Mouse (Mus musculus) kidney, adult 2 months (tissue): ENCODE measurements around the gene Slc35a5. TPM values are rescaled to one million over a fixed set of nuclear protein-coding genes. Genes with fewer than 3 reads are reported as not detected.

Experiments
- DNase-seq: peaks from one replicate; pipeline ENCODE4 v3.0.0; 2021
- H3K27ac ChIP-seq: fragments of 200-500 bp; 2 replicates; pipeline ENCODE4 v1.5.1; 2012; ENCODE audit warnings: low read depth, low read length, control low read depth, inconsistent platforms; ENCODE audit not compliant: insufficient read depth
- H3K27me3 ChIP-seq: fragments of 200-500 bp; replicated peaks from 2 replicates; pipeline ENCODE4 v1.6.1; 2012; ENCODE audit warnings: mild to moderate bottlenecking, moderate library complexity, low read length, inconsistent platforms; ENCODE audit not compliant: control insufficient read depth, insufficient read depth
- H3K36me3 ChIP-seq: fragments of 200-500 bp; 2 replicates; pipeline ENCODE4 v1.6.1; 2012; ENCODE audit warnings: mild to moderate bottlenecking, moderate library complexity, low read length, inconsistent platforms; ENCODE audit not compliant: control insufficient read depth, insufficient read depth
- H3K4me1 ChIP-seq: fragments of 200-500 bp; 2 replicates; pipeline ENCODE4 v1.6.1; 2011; ENCODE audit warnings: low read length; ENCODE audit not compliant: control insufficient read depth, insufficient read depth
- H3K4me3 ChIP-seq: fragments of 200-500 bp; 2 replicates; pipeline ENCODE4 v1.5.1; 2011; ENCODE audit warnings: mild to moderate bottlenecking, low read depth, low read length, control low read depth; ENCODE audit not compliant: insufficient read depth
- CTCF ChIP-seq: fragments of 200-500 bp; conservative IDR thresholded peaks from 2 replicates; pipeline ENCODE4 v1.5.1; 2011; ENCODE audit warnings: low read depth, mild to moderate bottlenecking, control low read depth, low read length, moderate library complexity, mixed read lengths; ENCODE audit not compliant: insufficient read depth, insufficient read length
- POLR2A ChIP-seq: fragments of 200-500 bp; IDR thresholded peaks from one replicate; pipeline ENCODE4 v1.6.1; 2011; ENCODE audit warnings: low read depth, low read length, control low read depth
- WGBS: fragments of 180-500 bp; shearing (Covaris S2); methylation state at CpG from one replicate; pipeline ENCODE4 v1.1.7; 2018; 5-methylcytosine and 5-hydroxymethylcytosine counted together
- polyA plus RNA-seq: library from polyadenylated mRNA; depleted of rRNA; stranded (reverse); fragments of >200 nt; gene quantifications from 2 replicates; pipeline ENCODE4 v1.2.3, GENCODE M21; 2012

Gene Slc35a5
- polyA plus RNA-seq, 1 experiment = 24.9 TPM

DNA sequence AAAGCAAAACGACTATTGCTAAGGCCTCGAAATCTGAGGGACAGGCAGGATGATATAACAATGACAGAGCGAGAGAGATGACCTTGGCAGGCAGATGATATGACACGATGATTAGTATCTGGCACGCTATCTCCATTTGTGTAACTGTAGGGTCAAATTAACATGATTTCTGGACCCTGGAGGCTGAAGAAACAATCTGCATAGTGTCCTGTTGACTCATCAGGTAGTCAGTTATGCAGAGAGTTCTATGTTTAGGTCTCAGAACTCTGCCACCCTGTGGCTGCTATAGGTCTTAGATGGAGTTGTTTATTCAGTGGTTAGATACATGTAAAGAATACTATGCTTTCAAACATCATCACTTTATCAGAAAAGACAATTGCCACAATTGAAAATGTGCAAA lies 16.8 kb downstream of the Slc35a5 start:
- DNase-seq = no peak
- H3K27ac ChIP-seq = no peak overlapping the region

GRCm38 (mm10) chr16:45127936-45128710 lies 30.4 kb downstream of the Slc35a5 start:
- Histone ChIP-seq H3K4me1 (no peaks in the 10 kb centered on the region), H3K27ac (no peak overlapping the region), H3K36me3 (no peaks in the 10 kb centered on the region), H3K4me3 (no peak overlapping the region), H3K27me3 (no peaks in the 10 kb centered on the region)
- TF ChIP-seq POLR2A = no peak
- WGBS = 95% methylated on average over 2 of the region's 2 CpGs
- no peak for DNase-seq

More for the DNA sequence above, 16.8 kb downstream of the Slc35a5 start:
- no peaks in the 10 kb centered on the region for H3K4me1 ChIP-seq
- WGBS = 94% methylated on average over 5 of the region's 5 CpGs
- TF ChIP-seq CTCF (no peak), POLR2A (no peak)
- peaks cover 34% of the 10 kb centered on the region for H3K36me3 ChIP-seq
- H3K4me3 ChIP-seq = no peak overlapping the region
- no peaks in the 10 kb centered on the region for H3K27me3 ChIP-seq

DNA sequence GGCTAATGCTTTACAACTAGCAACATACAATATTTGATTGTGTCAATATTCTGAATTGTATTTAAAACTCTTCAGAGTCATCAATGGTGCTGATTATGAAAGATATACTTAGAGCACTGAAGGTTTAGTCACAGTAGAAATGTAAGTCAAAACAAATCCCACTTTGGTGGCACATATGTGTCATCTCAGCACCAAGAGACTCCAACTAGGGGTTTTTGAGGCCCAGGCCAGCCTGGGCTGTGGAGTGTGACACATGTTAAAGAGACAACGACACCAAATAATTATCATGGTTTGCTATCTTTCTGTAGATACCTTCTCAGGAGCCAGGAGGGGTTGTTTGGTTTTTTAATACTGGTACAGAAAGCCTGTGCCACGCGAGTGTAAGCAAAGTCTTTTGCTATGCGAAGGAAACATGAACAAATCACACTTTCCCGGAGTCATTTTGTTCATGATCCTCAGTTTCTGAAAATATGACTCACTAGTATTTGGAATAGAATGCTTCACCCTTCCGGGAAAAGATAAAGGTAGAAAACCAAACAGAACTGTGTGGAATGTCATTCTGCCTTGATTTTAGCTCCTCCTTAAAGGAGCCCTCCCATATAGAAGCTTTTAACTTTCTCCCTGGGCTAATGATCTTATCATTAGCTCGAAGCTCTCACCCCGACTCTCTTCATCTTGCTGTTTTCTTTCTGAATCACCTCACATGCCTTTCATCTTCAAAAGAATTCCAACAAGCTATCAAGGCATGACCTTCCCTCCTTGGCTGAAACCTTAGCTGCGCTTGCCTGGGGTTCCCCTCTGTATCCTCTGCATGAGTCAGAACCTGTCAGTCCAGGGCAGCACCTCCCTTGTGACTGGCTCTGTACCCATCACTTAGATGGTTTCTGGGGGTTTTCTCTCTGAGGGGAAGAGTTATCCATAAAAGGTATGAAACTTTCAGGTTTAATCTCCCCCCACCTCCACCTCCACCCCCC lies 34.0 kb downstream of the Slc35a5 start:
- Histone ChIP-seq H3K36me3 (no peaks in the 10 kb centered on the region), H3K27me3 (no peaks in the 10 kb centered on the region), H3K4me1 (no peaks in the 10 kb centered on the region; the same call in 1 of the 2 replicates), H3K4me3 (no peak overlapping the region), H3K27ac (no peak overlapping the region)
- TF ChIP-seq POLR2A = no peak
- TF ChIP-seq CTCF = no peak
- DNase-seq = no peak
- WGBS = 57% methylated on average over 9 of the region's 9 CpGs

DNA sequence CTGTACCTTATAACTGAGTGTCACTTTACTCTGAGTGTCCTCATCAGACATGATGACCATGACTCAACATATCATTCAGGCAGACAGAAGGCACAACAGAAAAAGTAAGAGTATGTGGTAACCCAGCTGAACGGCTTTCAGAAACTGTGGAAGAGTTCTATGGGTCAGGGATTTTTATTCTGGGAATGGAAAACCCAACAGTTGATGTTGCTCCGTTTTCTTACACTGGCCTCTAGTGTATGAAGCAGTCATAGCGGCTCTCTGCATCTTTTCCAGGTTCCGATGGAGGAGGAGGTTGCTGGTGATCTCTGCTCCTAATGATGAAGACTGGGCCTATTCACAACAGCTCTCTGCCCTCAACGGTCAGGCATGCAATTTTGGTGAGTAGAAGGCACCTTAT lies 35.9 kb downstream of the Slc35a5 start:
- Histone ChIP-seq H3K27me3 (no peaks in the 10 kb centered on the region), H3K4me1 (no peaks in the 10 kb centered on the region; the same call in 1 of the 2 replicates), H3K36me3 (no peaks in the 10 kb centered on the region), H3K27ac (no peak overlapping the region), H3K4me3 (no peak overlapping the region)
- 49% methylated on average over 5 of the region's 5 CpGs for WGBS
- DNase-seq = peak; percentile 29
- TF ChIP-seq POLR2A = no peak
- 0 out of 2 replicates have a peak, but pooled peaks have one; percentile 19 for TF ChIP-seq CTCF

DNA sequence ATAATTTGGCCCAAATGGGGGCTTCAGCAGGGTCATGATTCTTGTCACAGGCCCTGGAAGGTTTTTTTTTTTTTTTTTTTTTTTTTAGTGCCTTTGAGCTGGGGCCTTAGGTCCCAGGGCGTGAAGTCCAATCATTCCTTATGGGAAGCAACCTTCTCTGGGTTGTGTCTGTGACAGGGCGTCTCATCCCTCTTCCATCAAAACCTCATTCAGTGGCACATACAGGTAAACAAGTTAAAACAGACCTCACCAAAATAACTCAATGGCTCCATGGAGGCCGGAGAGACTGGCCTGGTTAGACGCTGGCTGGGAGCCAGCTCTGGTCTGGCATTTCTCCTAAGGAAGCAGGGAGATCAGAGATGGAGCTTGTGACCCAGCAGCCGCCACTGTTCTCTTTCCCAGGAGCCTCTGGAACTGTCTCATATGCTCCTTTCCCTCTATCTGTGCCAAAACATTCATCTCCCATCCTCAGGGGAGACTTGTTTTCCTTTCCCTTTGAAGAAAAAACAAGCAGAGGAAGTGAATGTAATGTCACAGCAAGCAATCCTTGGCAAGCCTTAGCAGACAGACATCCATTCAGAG lies 37.6 kb downstream of the Slc35a5 start:
- DNase-seq = peak; percentile 77
- H3K4me1 ChIP-seq = no peaks in the 10 kb centered on the region; the same call in 1 of the 2 replicates
- H3K27me3 ChIP-seq = no peaks in the 10 kb centered on the region
- H3K27ac ChIP-seq = no peak overlapping the region
- TF ChIP-seq POLR2A = no peak
- TF ChIP-seq CTCF = no peak
- H3K4me3 ChIP-seq = no peak overlapping the region
- no peaks in the 10 kb centered on the region for H3K36me3 ChIP-seq
- WGBS = 47% methylated on average over 5 of the region's 5 CpGs

DNA sequence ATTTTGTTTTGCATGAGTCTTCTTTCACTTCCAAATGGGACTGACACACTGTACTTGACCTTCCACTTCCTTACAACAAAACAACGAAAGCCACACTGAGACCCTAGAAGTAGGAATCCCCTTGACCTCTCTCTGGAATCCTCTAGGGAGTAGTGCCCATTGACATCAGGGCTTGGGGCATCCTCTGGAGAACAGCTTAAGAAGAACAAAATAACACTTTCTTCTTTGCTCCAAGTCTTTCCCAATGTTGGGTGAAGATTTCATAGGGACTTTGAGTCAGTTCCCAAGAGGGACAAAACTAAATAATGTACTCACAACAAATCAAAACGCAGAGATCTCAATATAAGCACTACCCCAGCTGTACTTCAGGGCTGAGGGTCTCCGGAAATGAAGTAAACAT lies 39.7 kb downstream of the Slc35a5 start:
- no peak overlapping the region for H3K4me3 ChIP-seq
- DNase-seq = no peak
- H3K4me1 ChIP-seq = no peaks in the 10 kb centered on the region; the same call in 1 of the 2 replicates
- TF ChIP-seq CTCF (no peak), POLR2A (no peak)
- no peak overlapping the region for H3K27ac ChIP-seq
- 79% methylated on average over 3 of the region's 3 CpGs for WGBS
- no peaks in the 10 kb centered on the region for H3K36me3 ChIP-seq
- no peaks in the 10 kb centered on the region for H3K27me3 ChIP-seq

- 96% methylated on average over 3 of the region's 3 CpGs for WGBS
- Histone ChIP-seq H3K36me3 (no peaks in the 10 kb centered on the region), H3K27me3 (no peaks in the 10 kb centered on the region), H3K27ac (no peak overlapping the region), H3K4me1 (no peaks in the 10 kb centered on the region; the same call in 1 of the 2 replicates), H3K4me3 (no peak overlapping the region)
- no peak for DNase-seq
- TF ChIP-seq CTCF (no peak), POLR2A (no peak)
Observed at GRCm38 (mm10) chr16:45117200-45117599, 41.3 kb downstream of the Slc35a5 start.
